ENCODE assay signal across 8 mouse cellular contexts in genomic region chr8:57511316-57512118, GRCm38 (mm10). TPM values are rescaled to one million over a fixed set of nuclear protein-coding genes. Genes with fewer than 3 reads are reported as not detected.
DNase-seq lines count a peak whose midpoint lies in the region; ATAC-seq and TF ChIP-seq lines count a peak whose summit lies in the region.

TSS of gene Hmgb2 (plus strand) at chr8:57511907.

- POLR2A ChIA-PET in Patski (lab: Charles Lee), result interaction anchor here (1.1 to 1.9 kb wide), 2 partner anchors 13 to 23 kb away, joined by 3 to 9 read pairs; partner anchors contain the start of gene Sap30

- no peaks in the 10 kb centered on the region for H3K9me3 ChIP-seq in hindbrain, embryonic 13.5 days

- ATAC-seq in Patski, result peak; percentile 98
- ATAC-seq in hindbrain, embryonic 13.5 days (ENCODE audit: low FRiP score), result peak; percentile 100

- in situ Hi-C loops in Patski (cut with MboI; ENCODE audit: low pct_unique_long_range_greater_than_20kb), result no loop called here

- peak within 1 kb of the TSS; percentile 94 for H3K9ac ChIP-seq in hindbrain, embryonic 13.5 days

- H3K27me3 ChIP-seq in Patski, result no peaks in the 10 kb centered on the region
- no peaks in the 10 kb centered on the region for H3K27me3 ChIP-seq in hindbrain, embryonic 13.5 days

- WGBS in hindbrain, embryonic 13.5 days, result under 1% methylated on average over 60 of the region's 63 CpGs

- H3K36me3 ChIP-seq in hindbrain, embryonic 13.5 days, result no peaks in the 10 kb centered on the region

- no peak for TF ChIP-seq CTCF in Patski (IDR thresholded peaks at IDR 0.05)

- peak within 1 kb of the TSS; percentile 82 for H3K4me3 ChIP-seq in hindbrain, embryonic 13.5 days

- CTCF ChIA-PET in Patski (lab: Charles Lee), result no interaction called here

- H3K4me2 ChIP-seq in hindbrain, embryonic 13.5 days, result peak within 1 kb of the TSS; percentile 95

- peak within 1 kb of the TSS; percentile 99 for H3K27ac ChIP-seq in hindbrain, embryonic 13.5 days

- H3K4me1 ChIP-seq in hindbrain, embryonic 13.5 days (replicated peaks), result peaks cover 12% of the 10 kb centered on the region; the same call in 1 of the 2 replicates

- peak; percentile 98 for DNase-seq in Patski (ENCODE audit: low read depth, low spot score)
- peak; percentile 100 for DNase-seq in cerebellum, postnatal 14 days
- DNase-seq in frontal cortex, postnatal 14 days (ENCODE audit: low spot score in 2 of 2), result peak; percentile 99 to 100
- DNase-seq in layer of hippocampus, postnatal 25 days (ENCODE audit: extremely low spot score in 1 of 2, low spot score in 1 of 2), result peak; percentile 94 to 95
- peak; percentile 100 for DNase-seq in lung, postnatal 25 days (ENCODE audit: low spot score)
- DNase-seq in retina, embryonic 14.5 days (ENCODE audit: low spot score), result peak; percentile 100
- peak; percentile 99 for DNase-seq in thymus, postnatal 4 days

RNA-seq across cellular contexts. Expression of gene Hmgb2, which starts in this region (rescaled TPM):
- polyA plus RNA-seq in Patski (2021), result 65.4 TPM
- 115 and 140 TPM in 2 replicates for polyA plus RNA-seq in hindbrain, embryonic 13.5 days (2015; fragmentation: Nextera tagmentation; extraction: Ambion mirVana)
- total RNA-seq in layer of hippocampus, postnatal 25 days (2021), result 1 to 10 TPM; 6.6 to 7.2 TPM

Comparison
In these comparisons a context has a peak if more than half of its experiments do, and no peak if none do; other contexts are left out.
1. Peak in every context shown above with its lines: DNase-seq, ATAC-seq, H3K4me3 ChIP-seq and H3K27ac ChIP-seq.